Mouse (Mus musculus): ENCODE data around the gene Dnajc13. TPM values are rescaled to one million over a fixed set of nuclear protein-coding genes. Genes with fewer than 3 reads are reported as not detected.

The Dnajc13 gene
- polyA plus RNA-seq, 1 experiment = 33.7 TPM

Other genes starting within 250 kb of the Dnajc13 start
- not detected in 2 replicates for gene Gm28305, start 222.3 kb downstream of the Dnajc13 start, polyA plus RNA-seq (2012; ENCODE audit: insufficient read depth, insufficient read length, missing spikeins)
- 15.2 and 21.2 TPM in 2 replicates for gene Uba5, start 199.8 kb downstream of the Dnajc13 start, polyA plus RNA-seq (2012; ENCODE audit: insufficient read depth, insufficient read length, missing spikeins)
- gene Acad11, start 199.6 kb downstream of the Dnajc13 start, polyA plus RNA-seq (2012; ENCODE audit: insufficient read depth, insufficient read length, missing spikeins) = 115 and 150 TPM in 2 replicates
- gene Ackr4, start 136.0 kb downstream of the Dnajc13 start, polyA plus RNA-seq (2012; ENCODE audit: insufficient read depth, insufficient read length, missing spikeins) = not detected in 2 replicates
- gene Acpp, start 74.8 kb upstream of the Dnajc13 start, polyA plus RNA-seq (2012; ENCODE audit: insufficient read depth, insufficient read length, missing spikeins) = not detected in 2 replicates